Mouse (Mus musculus) hematopoietic multipotent progenitor cell, adult 10-12 weeks (in vitro differentiated cells): ENCODE results near the gene Olfr1056. TPM values are rescaled to one million over a fixed set of nuclear protein-coding genes. Genes with fewer than 3 reads are reported as not detected.

ENCODE experiments used
- polyA plus RNA-seq: library from polyadenylated mRNA; stranded (reverse); fragments of >175 nt; gene quantifications from 2 replicates; pipeline ENCODE4 v1.2.3, GENCODE M21; 2012; ENCODE audit warnings: low replicate concordance

The Olfr1056 gene
- polyA plus RNA-seq: not detected in 2 replicates

GRCm38 (mm10) chr2:86362369-86362768 lies at the start of gene Olfr1056:
Gene Olfr1056 (minus strand): TSS chr2:86362469.

DNA sequence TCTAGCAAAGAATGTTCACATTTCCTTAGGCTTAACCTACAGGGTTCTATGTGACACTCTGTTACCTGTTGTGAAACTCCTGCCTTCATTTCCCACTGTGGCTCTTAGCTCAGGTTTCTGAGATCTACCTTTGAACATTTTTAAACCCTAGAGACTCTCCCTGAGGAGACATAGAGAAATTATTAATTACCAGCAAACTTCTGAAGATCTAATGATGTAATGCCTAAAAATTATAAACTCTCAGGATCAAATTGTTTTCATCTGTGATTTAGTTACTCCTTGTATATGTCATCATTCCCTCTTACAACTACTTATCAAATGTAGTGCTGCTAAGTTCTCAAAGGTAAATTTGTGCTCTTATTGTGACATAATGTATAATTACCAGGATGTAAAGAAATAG lies 26.2 kb upstream of the Olfr1056 start, which contains the start of gene Olfr1058:
Gene Olfr1058 (minus strand): TSS at position 101 of the 400 bp plus-strand sequence.

GRCm38 (mm10) chr2:86378293-86378692 lies 16.0 kb upstream of the Olfr1056 start, which contains the start of gene Olfr1057:
Gene Olfr1057 (minus strand): TSS chr2:86378393.

DNA sequence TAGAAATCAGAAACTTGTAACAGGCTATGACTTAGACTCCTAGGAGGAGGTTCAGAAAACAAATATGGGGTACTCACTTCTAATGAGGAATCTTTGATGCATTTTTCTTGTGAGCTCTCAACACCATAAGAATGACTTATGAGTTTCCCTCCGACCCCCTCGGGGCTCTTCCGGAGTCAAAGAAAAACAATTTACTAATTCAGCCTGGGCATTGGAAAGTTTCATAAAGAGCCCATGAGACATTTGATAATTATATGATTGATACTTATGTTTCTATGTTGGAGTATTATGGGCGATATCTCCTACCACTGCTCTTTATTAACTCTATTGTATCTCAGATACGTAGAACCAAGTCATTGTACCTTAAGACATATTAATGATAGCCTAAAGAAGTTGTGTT lies 12.1 kb downstream of the Olfr1056 start, which contains the start of gene Olfr1055:
Gene Olfr1055 (minus strand): TSS at position 101 of the 400 bp plus-strand sequence.

GRCm38 (mm10) chr2:86335333-86335732 lies 26.9 kb downstream of the Olfr1056 start, which contains the start of gene Olfr1054:
Gene Olfr1054 (minus strand): TSS chr2:86335433.

DNA sequence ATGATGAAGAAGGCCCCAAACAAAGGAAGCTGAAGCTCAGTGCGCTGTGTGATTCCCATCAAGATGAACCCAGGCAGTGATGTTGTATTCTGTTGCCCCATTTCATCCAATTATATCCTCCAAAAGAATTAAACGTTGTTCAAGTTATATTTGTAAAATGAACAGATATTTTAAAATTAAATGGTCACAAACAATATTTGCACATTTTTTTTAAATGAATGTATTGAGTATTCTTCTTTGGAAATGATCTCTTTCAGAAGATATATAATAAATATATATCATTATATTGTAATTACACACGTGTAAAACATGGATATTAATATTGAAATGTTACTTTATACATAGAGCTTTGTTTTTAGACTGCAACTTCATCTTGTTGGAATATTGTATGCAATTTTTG lies 47.1 kb downstream of the Olfr1056 start, which contains the start of gene Olfr1053:
Gene Olfr1053 (minus strand): TSS at position 101 of the 400 bp plus-strand sequence.

Other genes starting within 250 kb of the Olfr1056 start
- gene Olfr1039, start 226.5 kb downstream of the Olfr1056 start, polyA plus RNA-seq: not detected in 2 replicates
- not detected in 2 replicates for gene Olfr1040, start 215.7 kb downstream of the Olfr1056 start, polyA plus RNA-seq
- gene Olfr1042, start 200.6 kb downstream of the Olfr1056 start, polyA plus RNA-seq: not detected in 2 replicates
- not detected in 2 replicates for gene Olfr1043, start 194.9 kb downstream of the Olfr1056 start, polyA plus RNA-seq
- gene Olfr1044, start 184.6 kb downstream of the Olfr1056 start, polyA plus RNA-seq: 0.09 TPM in 1 of 2 replicates, not detected in the other
- gene Olfr52, start 176.8 kb downstream of the Olfr1056 start, polyA plus RNA-seq: not detected in 2 replicates
- not detected in 2 replicates for gene Olfr1045, start 159.5 kb downstream of the Olfr1056 start, polyA plus RNA-seq
- gene Olfr1046, start 143.2 kb downstream of the Olfr1056 start, polyA plus RNA-seq: not detected in 2 replicates
- not detected in 2 replicates for gene Olfr1047, start 131.1 kb downstream of the Olfr1056 start, polyA plus RNA-seq
- not detected in 2 replicates for gene Olfr1048, start 122.2 kb downstream of the Olfr1056 start, polyA plus RNA-seq
- gene Olfr1049, start 104.1 kb downstream of the Olfr1056 start, polyA plus RNA-seq: not detected in 2 replicates
- gene Olfr1051, start 83.4 kb downstream of the Olfr1056 start, polyA plus RNA-seq: not detected in 2 replicates
- gene Olfr1052, start 70.0 kb downstream of the Olfr1056 start, polyA plus RNA-seq: not detected in 2 replicates
- not detected in 2 replicates for gene Olfr1053, start 47.2 kb downstream of the Olfr1056 start, polyA plus RNA-seq
- gene Olfr1054, start 27.0 kb downstream of the Olfr1056 start, polyA plus RNA-seq: not detected in 2 replicates
- not detected in 2 replicates for gene Olfr1055, start 12.2 kb downstream of the Olfr1056 start, polyA plus RNA-seq
- gene Olfr1057, start 15.9 kb upstream of the Olfr1056 start, polyA plus RNA-seq: not detected in 2 replicates
- gene Olfr1058, start 26.1 kb upstream of the Olfr1056 start, polyA plus RNA-seq: not detected in 2 replicates
- gene Olfr1061, start 51.6 kb upstream of the Olfr1056 start, polyA plus RNA-seq: not detected in 2 replicates
- not detected in 2 replicates for gene Olfr1062, start 64.3 kb upstream of the Olfr1056 start, polyA plus RNA-seq
- not detected in 2 replicates for gene Olfr1065, start 88.1 kb upstream of the Olfr1056 start, polyA plus RNA-seq
- not detected in 2 replicates for gene Olfr1066, start 93.8 kb upstream of the Olfr1056 start, polyA plus RNA-seq
- not detected in 2 replicates for gene Olfr228, start 124.9 kb upstream of the Olfr1056 start, polyA plus RNA-seq
- not detected in 2 replicates for gene Olfr1076, start 146.0 kb upstream of the Olfr1056 start, polyA plus RNA-seq
- gene Olfr1079, start 180.0 kb upstream of the Olfr1056 start, polyA plus RNA-seq: not detected in 2 replicates
- not detected in 2 replicates for gene Olfr1080, start 195.8 kb upstream of the Olfr1056 start, polyA plus RNA-seq
- gene Olfr1082, start 236.5 kb upstream of the Olfr1056 start, polyA plus RNA-seq: 0.13 TPM in 1 of 2 replicates, not detected in the other